Mouse (Mus musculus): ENCODE results near the gene Tnfaip2.

Tnfaip2 gene

GRCm38 (mm10) chr12:111445890-111446613, 3.8 kb downstream of the Tnfaip2 start:
- no peak for DNase-seq

- DNase-seq: no peak
Observed at GRCm38 (mm10) chr12:111446745-111447144, 4.5 kb downstream of the Tnfaip2 start.

- DNase-seq: no peak
Observed at GRCm38 (mm10) chr12:111447350-111447749, 5.1 kb downstream of the Tnfaip2 start.

GRCm38 (mm10) chr12:111447898-111448760, 5.9 kb downstream of the Tnfaip2 start:
- no peak for DNase-seq

- DNase-seq: no peak
Observed at GRCm38 (mm10) chr12:111448931-111449705, 6.8 kb downstream of the Tnfaip2 start.

- DNase-seq: no peak
Observed at GRCm38 (mm10) chr12:111450359-111450758, 8.1 kb downstream of the Tnfaip2 start.

GRCm38 (mm10) chr12:111451561-111451960, 9.3 kb downstream of the Tnfaip2 start:
- no peak for DNase-seq

- no peak for DNase-seq
Observed at GRCm38 (mm10) chr12:111454021-111454420, 11.8 kb downstream of the Tnfaip2 start.

GRCm38 (mm10) chr12:111454543-111455280, 12.4 kb downstream of the Tnfaip2 start:
- no peak for DNase-seq

- no peak for DNase-seq
Observed at GRCm38 (mm10) chr12:111455311-111455846, 13.1 kb downstream of the Tnfaip2 start.

GRCm38 (mm10) chr12:111455860-111456259, 13.6 kb downstream of the Tnfaip2 start:
- no peak for DNase-seq

- DNase-seq: no peak
Observed at GRCm38 (mm10) chr12:111457742-111458141, 15.5 kb downstream of the Tnfaip2 start.

GRCm38 (mm10) chr12:111463570-111463969, 21.3 kb downstream of the Tnfaip2 start:
- no peak for DNase-seq

- DNase-seq: no peak
Observed at GRCm38 (mm10) chr12:111466369-111466768, 24.1 kb downstream of the Tnfaip2 start.

- DNase-seq: no peak
Observed at GRCm38 (mm10) chr12:111468206-111468605, 25.9 kb downstream of the Tnfaip2 start.

- DNase-seq: peak in 1 of 2 experiments; percentile 50
Observed at GRCm38 (mm10) chr12:111469507-111469906, 27.2 kb downstream of the Tnfaip2 start.

GRCm38 (mm10) chr12:111471119-111471518, 28.9 kb downstream of the Tnfaip2 start:
- no peak for DNase-seq

GRCm38 (mm10) chr12:111471721-111472120, 29.5 kb downstream of the Tnfaip2 start:
- DNase-seq: no peak

- DNase-seq: no peak
Observed at GRCm38 (mm10) chr12:111472886-111473285, 30.6 kb downstream of the Tnfaip2 start.

- DNase-seq: no peak
Observed at GRCm38 (mm10) chr12:111474384-111474783, 32.1 kb downstream of the Tnfaip2 start.

- DNase-seq: no peak
Observed at GRCm38 (mm10) chr12:111474893-111475643, 32.8 kb downstream of the Tnfaip2 start.

Measured in spleen, adult 18-20 months (tissue).